Mouse (Mus musculus) kidney, postnatal 10 days (tissue): Measurements from ENCODE around the gene Psme1.

ENCODE experiments used
- DNase-seq: peaks from one replicate; pipeline ENCODE4 v3.0.0; 2021; ENCODE audit warnings: mixed read lengths

The Psme1 gene

GRCm38 (mm10) chr14:55575302-55575701 lies 2.6 kb upstream of the Psme1 start, which contains the start of gene Fitm1:
Gene Fitm1, plus strand, starts transcription at chr14:55575617.
- DNase-seq, result no peak

GRCm38 (mm10) chr14:55575711-55576110 lies 2.2 kb upstream of the Psme1 start:
- DNase-seq, result peak; percentile 47

- DNase-seq, result peak; percentile 48
These were observed 1.5 kb upstream of the Psme1 start for GRCm38 (mm10) chr14:55576376-55576775.

GRCm38 (mm10) chr14:55578668-55579269 lies 846 bp downstream of the Psme1 start:
- peak; percentile 84 for DNase-seq

GRCm38 (mm10) chr14:55579511-55580496 lies 1.9 kb downstream of the Psme1 start:
- no peak for DNase-seq

- no peak for DNase-seq
These were observed 2.8 kb downstream of the Psme1 start for GRCm38 (mm10) chr14:55580731-55581130.

GRCm38 (mm10) chr14:55581981-55582681 lies 4.2 kb downstream of the Psme1 start:
- no peak for DNase-seq

- DNase-seq, result no peak
These were observed 6.4 kb downstream of the Psme1 start for GRCm38 (mm10) chr14:55584303-55584701.

- peak; percentile 80 for DNase-seq
These were observed 7.0 kb downstream of the Psme1 start, which contains the start of gene Emc9 for GRCm38 (mm10) chr14:55584702-55585565. Gene Emc9, minus strand, starts transcription at chr14:55585302.

GRCm38 (mm10) chr14:55585566-55585960 lies 7.6 kb downstream of the Psme1 start:
- DNase-seq, result no peak

- no peak for DNase-seq
These were observed 8.2 kb downstream of the Psme1 start for GRCm38 (mm10) chr14:55586149-55586548.

- DNase-seq, result no peak
These were observed 11.3 kb downstream of the Psme1 start for GRCm38 (mm10) chr14:55589271-55589670.

GRCm38 (mm10) chr14:55589771-55590448 lies 12.0 kb downstream of the Psme1 start:
- no peak for DNase-seq

- DNase-seq, result peak; percentile 96
These were observed 12.9 kb downstream of the Psme1 start, which contains the start of gene Psme2 for GRCm38 (mm10) chr14:55590748-55591330. Gene Psme2, minus strand, starts transcription at chr14:55591113.

GRCm38 (mm10) chr14:55591331-55591891 lies 13.5 kb downstream of the Psme1 start, which contains the start of gene Rnf31:
Gene Rnf31, plus strand, starts transcription at chr14:55591708.
- DNase-seq, result peak; percentile 96

GRCm38 (mm10) chr14:55592226-55592625 lies 14.3 kb downstream of the Psme1 start:
- DNase-seq, result peak; percentile 46

GRCm38 (mm10) chr14:55596036-55596690 lies 18.2 kb downstream of the Psme1 start:
- peak; percentile 65 for DNase-seq

GRCm38 (mm10) chr14:55598521-55599390 lies 20.8 kb downstream of the Psme1 start:
- no peak for DNase-seq

GRCm38 (mm10) chr14:55603271-55603632 lies 25.3 kb downstream of the Psme1 start, which contains the start of gene Irf9:
Gene Irf9, plus strand, starts transcription at chr14:55603571.
- no peak for DNase-seq
